Mouse (Mus musculus) forebrain, embryonic 14.5 days (tissue): ENCODE measurements around the gene Ppp3cb. TPM values are rescaled to one million over a fixed set of nuclear protein-coding genes. Genes with fewer than 3 reads are reported as not detected.
A peak's percentile ranks its signal among the peaks of the same experiment; 100 is the strongest.
"Not testable (repeated sequence)": the region's sequence is repeated elsewhere in the genome, so short reads cannot be mapped to it uniquely, and the experiment has no call there.

Source experiments
- ATAC-seq: fragments of 200-750 bp; cut with Nextera tagmentation; 2 replicates; pipeline ENCODE4 v1.8.0; 2017; ENCODE audit warnings: mild to moderate bottlenecking, moderate library complexity
- DNase-seq: peaks from one replicate; pipeline ENCODE4 v3.0.0-alpha.2; 2015; ENCODE audit warnings: low spot score
- H3K27ac ChIP-seq: fragments of 300-500 bp; sonication (generic); 2 replicates; pipeline ENCODE4 v1.5.1; 2014; ENCODE audit warnings: low read depth, mild to moderate bottlenecking, control low read depth, low read length, moderate library complexity
- H3K27me3 ChIP-seq: fragments of 300-500 bp; sonication (generic); replicated peaks from 2 replicates; pipeline ENCODE4 v1.6.1; 2014; ENCODE audit warnings: low read length, control low read depth, mixed read lengths; ENCODE audit not compliant: control insufficient read depth, insufficient read depth
- H3K36me3 ChIP-seq: fragments of 300-500 bp; sonication (generic); 2 replicates; pipeline ENCODE4 v1.6.1; 2014; ENCODE audit warnings: low read length, control low read depth; ENCODE audit not compliant: control insufficient read depth, insufficient read depth
- H3K4me1 ChIP-seq: fragments of 300-500 bp; sonication (generic); 2 replicates; pipeline ENCODE4 v1.6.1; 2014; ENCODE audit warnings: antibody characterized with exemption, low read length, control low read depth; ENCODE audit not compliant: control insufficient read depth, insufficient read depth
- H3K4me2 ChIP-seq: fragments of 300-500 bp; sonication (generic); 2 replicates; pipeline ENCODE4 v1.6.1; 2014; ENCODE audit warnings: mild to moderate bottlenecking, control low read depth, low read length
- H3K4me3 ChIP-seq: fragments of 300-500 bp; sonication (generic); 2 replicates; pipeline ENCODE4 v1.5.1; 2014; ENCODE audit warnings: low read depth, low read length, control low read depth
- H3K9ac ChIP-seq: fragments of 300-500 bp; sonication (generic); 2 replicates; pipeline ENCODE4 v1.6.1; 2014; ENCODE audit warnings: mild to moderate bottlenecking, low read length, control low read depth, moderate library complexity
- H3K9me3 ChIP-seq: fragments of 300-500 bp; sonication (generic); replicated peaks from 2 replicates; pipeline ENCODE4 v1.6.1; 2016; ENCODE audit warnings: low read length, control low read depth, mixed read lengths; ENCODE audit not compliant: control insufficient read depth
- WGBS: fragments of 180-500 bp; shearing (Covaris S2); extraction: QIAGEN DNeasy Blood & Tissue Kit; methylation state at CpG from one replicate; pipeline ENCODE4 v1.1.7; 2014; 5-methylcytosine and 5-hydroxymethylcytosine counted together
- polyA plus RNA-seq: library from polyadenylated mRNA; unstranded; fragments of >200 nt; fragmentation: Nextera tagmentation; extraction: Ambion mirVana; gene quantifications from 2 replicates; pipeline ENCODE4 v1.2.1, GENCODE M21; 2014

The Ppp3cb gene
- polyA plus RNA-seq = 83.5 and 90.2 TPM in 2 replicates

DNA sequence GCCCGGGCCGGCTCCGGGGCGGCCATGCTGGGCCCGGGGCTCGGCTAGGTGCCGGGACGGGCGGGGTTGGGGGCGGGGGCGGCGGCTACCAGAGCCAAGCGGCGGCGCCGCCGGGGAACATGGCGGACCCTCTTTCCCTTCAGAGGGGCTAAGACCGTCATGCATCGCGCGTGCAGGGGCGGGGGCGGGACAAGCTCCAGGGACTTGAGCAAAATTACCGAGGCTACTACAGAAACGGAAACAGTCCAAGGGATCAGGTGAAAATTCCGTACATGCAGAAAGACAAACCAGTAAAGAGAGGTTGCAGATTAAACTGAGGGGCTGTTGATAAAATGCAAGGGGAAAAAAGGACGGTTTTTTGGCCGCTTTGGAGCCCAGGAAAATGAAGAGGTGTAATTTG lies at the start of gene Ppp3cb:
Ppp3cb (minus strand) TSS at position 159 of the 400 bp plus-strand sequence.
- H3K9ac ChIP-seq = peak within 1 kb of the TSS; percentile 93
- WGBS = 0% methylated on average over 24 of the region's 29 CpGs
- H3K4me3 ChIP-seq = peak within 1 kb of the TSS; percentile 83
- peaks cover 25% of the 10 kb centered on the region for H3K36me3 ChIP-seq
- peak within 1 kb of the TSS; percentile 41 for H3K4me2 ChIP-seq
- DNase-seq (peak; percentile 97), ATAC-seq (peak; percentile 94)
- peak within 1 kb of the TSS; percentile 97 for H3K27ac ChIP-seq
- peaks cover 15% of the 10 kb centered on the region for H3K4me1 ChIP-seq
- no peaks in the 10 kb centered on the region for H3K27me3 ChIP-seq
- H3K9me3 ChIP-seq = no peaks in the 10 kb centered on the region

GRCm38 (mm10) chr14:20595781-20596180 lies 49.4 kb upstream of the Ppp3cb start:
- H3K9me3 ChIP-seq = no peaks in the 10 kb centered on the region
- no peaks in the 10 kb centered on the region for H3K27me3 ChIP-seq
- WGBS = 6% methylated on average over 3 of the region's 3 CpGs
- H3K27ac ChIP-seq = no peak overlapping the region
- H3K4me3 ChIP-seq = no peak overlapping the region
- H3K4me2 ChIP-seq = no peak overlapping the region
- no peak overlapping the region for H3K9ac ChIP-seq
- no peaks in the 10 kb centered on the region for H3K36me3 ChIP-seq
- DNase-seq = peak; percentile 17
- ATAC-seq = no peak
- peaks cover 3% of the 10 kb centered on the region; the same call in 1 of the 2 replicates for H3K4me1 ChIP-seq

DNA sequence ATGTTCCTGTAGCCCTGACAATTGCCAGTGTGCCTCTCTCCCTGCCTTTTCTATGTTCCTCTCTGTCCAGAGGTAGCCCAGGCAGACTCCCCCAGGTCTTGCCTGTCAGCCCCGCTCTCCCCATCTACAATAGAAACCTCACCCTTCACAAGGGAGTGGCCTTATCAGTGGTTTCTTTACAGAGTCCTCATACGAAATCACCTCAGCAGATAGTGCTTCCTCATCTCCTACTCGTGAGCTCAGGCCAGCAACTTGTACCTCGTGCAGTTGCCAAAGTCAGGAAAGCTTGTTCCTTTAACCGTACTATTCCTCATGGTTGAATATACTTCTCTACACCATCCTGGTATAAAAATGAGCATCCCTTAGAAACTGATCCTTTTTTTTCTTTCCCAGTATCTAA lies 41.1 kb upstream of the Ppp3cb start:
- Histone ChIP-seq H3K4me3 (no peak overlapping the region), H3K4me2 (no peak overlapping the region), H3K9ac (no peak overlapping the region), H3K27ac (no peak overlapping the region), H3K9me3 (no peaks in the 10 kb centered on the region), H3K27me3 (no peaks in the 10 kb centered on the region), H3K36me3 (peaks cover 18% of the 10 kb centered on the region; the same call in 1 of the 2 replicates), H3K4me1 (no peaks in the 10 kb centered on the region)
- ATAC-seq (no peak), DNase-seq (no peak)
- WGBS = 94% methylated on average over 5 of the region's 5 CpGs

DNA sequence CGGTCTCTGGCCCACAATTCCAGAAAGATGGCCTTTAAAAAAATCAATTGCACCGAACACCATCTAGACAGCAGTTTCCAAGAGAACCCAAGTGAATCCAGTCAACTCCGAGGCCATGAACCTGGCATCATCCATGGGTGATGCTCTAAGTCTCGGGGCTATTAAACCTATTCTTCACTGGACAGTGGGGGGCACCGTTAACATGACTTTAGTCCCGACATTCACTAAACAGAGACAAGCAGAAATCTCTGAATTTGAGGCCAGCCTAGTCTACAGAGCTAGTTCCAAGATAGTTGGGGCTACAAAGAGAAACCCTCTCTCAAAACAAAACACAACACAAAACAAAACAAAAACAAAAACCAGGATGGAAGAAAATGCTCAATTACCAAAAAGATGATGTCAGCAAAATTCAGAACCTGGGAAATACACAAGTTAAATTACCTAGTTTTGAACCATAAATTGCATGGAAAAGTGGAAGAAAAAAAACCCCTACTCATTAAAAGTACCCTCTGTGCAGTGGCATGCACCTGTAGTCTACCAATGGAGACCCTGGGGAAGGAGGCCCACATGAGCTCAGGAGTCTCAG lies 32.5 kb upstream of the Ppp3cb start:
- 66% methylated on average over 6 of the region's 6 CpGs for WGBS
- Histone ChIP-seq H3K4me1 (no peaks in the 10 kb centered on the region), H3K27ac (no peak overlapping the region), H3K36me3 (peaks cover 25% of the 10 kb centered on the region), H3K9ac (no peak overlapping the region), H3K4me3 (no peak overlapping the region), H3K9me3 (no peaks in the 10 kb centered on the region), H3K4me2 (no peak overlapping the region), H3K27me3 (no peaks in the 10 kb centered on the region)
- DNase-seq (no peak), ATAC-seq (no peak)

GRCm38 (mm10) chr14:20576179-20576578 lies 29.8 kb upstream of the Ppp3cb start:
- no peak overlapping the region for H3K27ac ChIP-seq
- DNase-seq = peak; percentile 83
- H3K36me3 ChIP-seq = peaks cover 25% of the 10 kb centered on the region
- peak; percentile 23; the same call in 1 of the 2 replicates for ATAC-seq
- H3K27me3 ChIP-seq = no peaks in the 10 kb centered on the region
- no peak overlapping the region for H3K4me2 ChIP-seq
- H3K4me1 ChIP-seq = no peaks in the 10 kb centered on the region
- H3K9ac ChIP-seq = no peak overlapping the region
- H3K4me3 ChIP-seq = no peak overlapping the region
- no peaks in the 10 kb centered on the region for H3K9me3 ChIP-seq
- 61% methylated on average over 7 of the region's 7 CpGs for WGBS

- not testable (repeated sequence) for DNase-seq, H3K4me3 ChIP-seq, H3K4me2 ChIP-seq, H3K4me1 ChIP-seq, H3K9me3 ChIP-seq, H3K9ac ChIP-seq, H3K27ac ChIP-seq, ATAC-seq, H3K27me3 ChIP-seq
- 95% methylated on average over 3 of the region's 3 CpGs for WGBS
- H3K36me3 ChIP-seq = peaks cover 47% of the 10 kb centered on the region
Observed at GRCm38 (mm10) chr14:20573196-20573595, 26.8 kb upstream of the Ppp3cb start.

- H3K27me3 ChIP-seq = no peaks in the 10 kb centered on the region
- no peaks in the 10 kb centered on the region for H3K9me3 ChIP-seq
- H3K9ac ChIP-seq = no peak overlapping the region
- DNase-seq = no peak
- peaks cover 68% of the 10 kb centered on the region for H3K36me3 ChIP-seq
- no peaks in the 10 kb centered on the region for H3K4me1 ChIP-seq
- H3K4me2 ChIP-seq = no peak overlapping the region
- H3K27ac ChIP-seq = no peak overlapping the region
- H3K4me3 ChIP-seq = no peak overlapping the region
- no peak for ATAC-seq
- 69% methylated on average over 9 of the region's 9 CpGs for WGBS
Observed at GRCm38 (mm10) chr14:20565256-20566021, 19.1 kb upstream of the Ppp3cb start.

- Histone ChIP-seq H3K9me3 (no peaks in the 10 kb centered on the region), H3K4me2 (no peak overlapping the region), H3K27me3 (no peaks in the 10 kb centered on the region), H3K4me3 (no peak overlapping the region), H3K27ac (no peak overlapping the region), H3K9ac (no peak overlapping the region), H3K36me3 (peaks cover 64% of the 10 kb centered on the region), H3K4me1 (no peaks in the 10 kb centered on the region)
- WGBS = 73% methylated on average over 12 of the region's 12 CpGs
- no peak for DNase-seq
- no peak for ATAC-seq
Observed at GRCm38 (mm10) chr14:20564692-20565091, 18.3 kb upstream of the Ppp3cb start.

GRCm38 (mm10) chr14:20561897-20562296 lies 15.5 kb upstream of the Ppp3cb start:
- Histone ChIP-seq H3K4me1 (no peaks in the 10 kb centered on the region), H3K4me3 (no peak overlapping the region), H3K4me2 (no peak overlapping the region), H3K36me3 (peaks cover 53% of the 10 kb centered on the region), H3K27ac (no peak overlapping the region), H3K9me3 (no peaks in the 10 kb centered on the region), H3K9ac (no peak overlapping the region), H3K27me3 (no peaks in the 10 kb centered on the region)
- WGBS = 93% methylated on average over 5 of the region's 5 CpGs
- no peak for DNase-seq
- no peak for ATAC-seq
